Mouse (Mus musculus) heart, embryonic 11.5 days (tissue): ENCODE measurements around the gene Gad2. TPM values are rescaled to one million over a fixed set of nuclear protein-coding genes. Genes with fewer than 3 reads are reported as not detected.
A peak's percentile ranks its signal among the peaks of the same experiment; 100 is the strongest.
"Not testable (repeated sequence)": the region's sequence is repeated elsewhere in the genome, so short reads cannot be mapped to it uniquely, and the experiment has no call there.

ENCODE experiments used
- ATAC-seq: fragments of 200-750 bp; cut with Nextera tagmentation; replicated peaks from 2 replicates; pipeline ENCODE4 v1.8.0; 2017; ENCODE audit warnings: moderate library complexity; ENCODE audit not compliant: insufficient number of reproducible peaks, low FRiP score, low TSS enrichment
- H3K27ac ChIP-seq: fragments of 300-500 bp; sonication (generic); 2 replicates; pipeline ENCODE4 v1.5.1; 2014; ENCODE audit warnings: mild to moderate bottlenecking, low read depth, low read length
- H3K27me3 ChIP-seq: fragments of 300-500 bp; sonication (generic); 2 replicates; pipeline ENCODE4 v1.6.1; 2014; ENCODE audit warnings: mild to moderate bottlenecking, low read length, mixed read lengths; ENCODE audit not compliant: control insufficient read depth, insufficient read depth
- H3K36me3 ChIP-seq: fragments of 300-500 bp; sonication (generic); 2 replicates; pipeline ENCODE4 v1.6.1; 2014; ENCODE audit warnings: mild to moderate bottlenecking, low read length, moderate library complexity, mixed read lengths; ENCODE audit not compliant: control insufficient read depth, insufficient read depth
- H3K4me1 ChIP-seq: fragments of 300-500 bp; sonication (generic); 2 replicates; pipeline ENCODE4 v1.6.1; 2014; ENCODE audit warnings: low read length; ENCODE audit not compliant: control insufficient read depth, insufficient read depth
- H3K4me2 ChIP-seq: fragments of 300-500 bp; sonication (generic); 2 replicates; pipeline ENCODE4 v1.6.1; 2014; ENCODE audit warnings: mild to moderate bottlenecking, moderate library complexity
- H3K4me3 ChIP-seq: fragments of 300-500 bp; sonication (generic); 2 replicates; pipeline ENCODE4 v1.5.1; 2014; ENCODE audit warnings: low read depth, low read length
- H3K9ac ChIP-seq: fragments of 300-500 bp; sonication (generic); 2 replicates; pipeline ENCODE4 v1.6.1; 2014; ENCODE audit warnings: mild to moderate bottlenecking, low read depth, low read length, moderate library complexity
- H3K9me3 ChIP-seq: fragments of 300-500 bp; sonication (generic); replicated peaks from 2 replicates; pipeline ENCODE4 v1.6.1; 2016; ENCODE audit warnings: low read length; ENCODE audit not compliant: control insufficient read depth
- WGBS: fragments of 180-500 bp; shearing (Covaris S2); extraction: QIAGEN DNeasy Blood & Tissue Kit; methylation state at CpG from one replicate; pipeline ENCODE4 v1.1.7; 2014; ENCODE audit not compliant: insufficient replicate concordance; 5-methylcytosine and 5-hydroxymethylcytosine counted together
- polyA plus RNA-seq: library from polyadenylated mRNA; unstranded; fragments of >200 nt; fragmentation: Nextera tagmentation; extraction: Ambion mirVana; gene quantifications from 2 replicates; pipeline ENCODE4 v1.2.1, GENCODE M21; 2014

The Gad2 gene
- polyA plus RNA-seq = 0.03 and 0.07 TPM in 2 replicates

DNA sequence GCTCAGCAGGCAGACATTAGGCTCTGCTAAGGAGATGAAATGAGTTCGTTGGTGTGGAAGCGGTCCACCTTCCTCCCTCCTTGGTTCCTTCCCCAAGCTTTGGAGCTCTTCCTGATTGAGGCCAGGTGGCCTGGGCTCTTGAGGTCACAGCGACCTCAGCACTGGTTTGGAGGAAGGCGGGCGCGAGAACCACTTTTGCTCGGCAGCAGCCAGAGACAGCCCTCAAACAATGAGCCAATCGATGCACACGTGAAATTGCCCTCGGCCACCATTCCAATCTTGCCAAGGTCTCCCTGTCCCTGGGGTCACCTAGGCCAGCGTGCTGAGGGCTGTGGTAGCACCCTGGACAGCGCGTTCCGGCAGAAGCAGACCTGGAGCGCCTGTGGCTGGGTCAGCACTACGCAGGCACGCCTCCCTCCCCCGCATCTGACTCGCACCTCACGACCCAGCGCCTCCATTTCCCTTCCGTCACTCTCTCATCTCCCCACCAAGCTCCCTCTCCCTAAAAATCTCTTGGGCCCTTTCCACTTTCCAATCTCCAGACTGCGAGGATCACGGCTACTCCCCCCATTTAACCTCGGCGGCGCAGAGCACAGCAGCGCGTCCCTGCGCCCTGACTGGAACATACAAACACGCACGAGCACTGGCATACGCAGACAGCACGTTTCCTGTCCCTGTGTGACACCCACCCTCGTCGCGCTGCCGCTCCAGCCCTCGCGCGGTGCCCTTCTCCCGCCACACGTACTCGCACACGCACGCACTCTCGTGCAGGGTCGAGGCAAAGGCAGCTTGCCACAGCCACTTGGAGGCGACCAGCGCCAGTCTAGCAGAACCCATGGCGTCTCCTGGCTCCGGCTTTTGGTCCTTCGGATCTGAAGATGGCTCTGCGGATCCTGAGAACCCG is at the start of gene Gad2:
Gene Gad2, plus strand, starts transcription at position 378 of the 904 bp plus-strand sequence.
- WGBS = under 1% methylated on average over 55 of the region's 55 CpGs
- H3K4me3 ChIP-seq = peak within 1 kb of the TSS; percentile 31
- no peaks in the 10 kb centered on the region for H3K9me3 ChIP-seq
- H3K27me3 ChIP-seq = peaks cover 87% of the 10 kb centered on the region
- peak; percentile 71 for ATAC-seq
- no peak within 1 kb of the TSS for H3K9ac ChIP-seq
- no peak within 1 kb of the TSS for H3K27ac ChIP-seq
- H3K4me1 ChIP-seq = peaks cover 13% of the 10 kb centered on the region; the same call in 1 of the 2 replicates
- peak within 1 kb of the TSS; percentile 67 for H3K4me2 ChIP-seq
- no peaks in the 10 kb centered on the region for H3K36me3 ChIP-seq

DNA sequence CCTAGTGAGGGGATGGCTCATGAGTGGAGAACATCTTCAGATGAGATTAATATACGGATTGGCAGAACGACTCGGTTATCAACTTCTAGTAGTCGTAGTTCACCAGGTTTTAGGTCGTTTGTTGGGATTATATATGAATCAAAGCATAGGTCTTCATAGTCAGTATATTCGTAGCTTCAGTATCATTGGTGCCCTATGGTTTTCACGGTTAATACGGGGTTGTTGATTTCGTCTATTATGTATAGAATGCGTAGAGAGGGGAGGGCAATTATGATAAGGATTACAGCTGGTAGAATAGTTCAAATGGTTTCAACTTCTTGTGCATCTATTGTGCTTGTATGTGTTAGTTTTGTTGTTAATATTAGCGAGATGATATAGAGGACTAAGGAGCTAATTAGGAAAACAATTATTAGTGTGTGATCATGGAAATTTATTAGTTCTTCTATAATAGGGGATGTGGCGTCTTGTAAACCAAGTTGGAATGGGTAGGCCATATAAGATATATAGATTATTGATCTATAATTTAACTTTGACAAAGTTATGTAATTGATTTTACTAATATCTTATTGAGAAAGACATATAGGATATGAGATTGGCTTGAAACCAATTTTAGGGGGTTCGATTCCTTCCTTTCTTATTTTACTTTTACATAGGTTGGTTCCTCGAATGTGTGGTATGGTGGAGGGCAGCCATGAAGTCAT is 34.4 kb upstream of the Gad2 start:
- H3K4me1 ChIP-seq, H3K36me3 ChIP-seq, H3K4me2 ChIP-seq, H3K9ac ChIP-seq, H3K27ac ChIP-seq, H3K27me3 ChIP-seq, H3K9me3 ChIP-seq, H3K4me3 ChIP-seq: not testable (repeated sequence)
- peak; percentile 84 for ATAC-seq
- WGBS = 72% methylated on average over 14 of the region's 14 CpGs

DNA sequence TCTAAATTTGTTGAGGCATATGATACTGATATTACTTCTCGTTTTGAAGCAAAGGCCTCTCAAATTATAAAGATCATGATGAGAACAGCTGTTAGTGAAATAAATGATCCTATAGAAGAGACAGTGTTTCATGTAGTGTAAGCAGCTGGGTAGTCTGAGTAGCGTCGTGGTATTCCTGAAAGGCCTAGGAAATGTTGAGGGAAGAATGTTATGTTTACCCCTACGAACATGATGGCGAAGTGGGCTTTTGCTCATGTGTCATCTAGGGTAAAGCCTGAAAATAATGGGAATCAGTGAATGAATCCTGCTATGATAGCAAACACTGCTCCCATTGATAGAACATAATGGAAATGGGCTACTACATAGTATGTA is 33.8 kb upstream of the Gad2 start:
- not testable (repeated sequence) for H3K27ac ChIP-seq, H3K36me3 ChIP-seq, H3K4me1 ChIP-seq, H3K4me2 ChIP-seq, H3K4me3 ChIP-seq, H3K9ac ChIP-seq, H3K9me3 ChIP-seq, H3K27me3 ChIP-seq
- peak; percentile 52 for ATAC-seq
- 76% methylated on average over 5 of the region's 5 CpGs for WGBS

DNA sequence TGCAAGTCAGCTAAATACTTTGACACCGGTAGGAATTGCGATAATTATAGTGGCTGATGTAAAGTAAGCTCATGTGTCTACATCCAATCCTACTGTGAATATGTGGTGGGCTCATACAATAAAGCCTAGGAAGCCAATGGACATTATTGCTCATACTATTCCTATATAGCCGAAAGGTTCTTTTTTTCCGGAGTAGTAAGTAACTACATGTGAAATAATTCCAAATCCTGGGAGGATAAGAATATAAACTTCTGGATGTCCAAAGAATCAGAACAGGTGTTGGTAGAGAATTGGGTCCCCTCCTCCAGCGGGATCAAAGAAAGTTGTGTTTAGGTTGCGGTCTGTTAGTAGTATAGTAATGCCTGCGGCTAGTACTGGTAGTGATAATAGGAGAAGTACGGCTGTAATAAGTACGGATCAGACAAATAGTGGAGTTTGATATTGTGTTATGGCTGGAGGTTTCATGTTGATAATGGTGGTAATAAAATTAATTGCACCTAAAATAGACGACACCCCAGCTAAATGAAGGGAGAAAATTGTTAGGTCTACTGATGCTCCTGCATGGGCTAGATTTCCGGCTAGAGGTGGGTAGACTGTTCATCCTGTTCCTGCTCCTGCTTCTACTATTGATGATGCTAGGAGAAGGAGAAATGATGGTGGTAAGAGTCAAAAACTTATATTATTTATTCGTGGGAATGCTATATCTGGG is 33.2 kb upstream of the Gad2 start:
- H3K9me3 ChIP-seq, H3K4me1 ChIP-seq, H3K27ac ChIP-seq, H3K27me3 ChIP-seq, H3K36me3 ChIP-seq, H3K4me3 ChIP-seq, H3K4me2 ChIP-seq, H3K9ac ChIP-seq: not testable (repeated sequence)
- WGBS = 52% methylated on average over 12 of the region's 12 CpGs
- ATAC-seq = peak; percentile 94

DNA sequence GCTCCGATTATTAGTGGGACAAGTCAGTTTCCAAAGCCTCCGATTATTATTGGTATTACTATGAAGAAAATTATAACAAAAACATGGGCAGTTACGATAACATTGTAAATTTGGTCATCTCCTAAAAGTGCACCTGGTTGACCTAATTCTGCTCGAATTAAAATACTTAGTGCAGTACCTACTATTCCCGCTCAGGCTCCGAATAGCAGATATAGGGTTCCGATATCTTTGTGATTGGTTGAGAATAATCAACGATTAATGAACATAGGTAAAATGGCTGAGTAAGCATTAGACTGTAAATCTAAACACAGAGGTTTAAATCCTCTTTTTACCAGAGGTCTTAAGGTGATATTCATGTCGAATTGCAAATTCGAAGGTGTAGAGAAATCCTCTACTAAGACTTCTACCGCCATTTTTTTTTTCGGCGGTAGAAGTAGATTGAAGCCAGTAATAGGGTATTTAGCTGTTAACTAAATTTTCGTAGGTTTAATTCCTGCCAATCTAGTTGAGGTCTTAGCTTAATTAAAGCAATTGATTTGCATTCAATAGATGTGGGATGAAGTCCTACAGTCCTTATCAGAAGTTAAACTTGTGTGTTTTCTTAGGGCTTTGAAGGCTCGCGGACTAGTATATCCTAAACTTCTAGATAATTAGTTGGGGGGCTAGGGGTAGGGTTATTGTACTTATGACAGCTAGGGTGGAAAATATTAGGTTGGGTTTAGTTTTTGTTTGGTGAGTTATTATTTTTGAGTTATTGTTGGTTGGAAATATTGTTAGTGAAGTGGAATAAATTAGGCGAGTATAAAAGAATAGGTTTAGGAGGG is 32.4 kb upstream of the Gad2 start:
- 81% methylated on average over 16 of the region's 17 CpGs for WGBS
- not testable (repeated sequence) for H3K27me3 ChIP-seq, H3K4me1 ChIP-seq, H3K9me3 ChIP-seq, H3K4me3 ChIP-seq, H3K27ac ChIP-seq, H3K4me2 ChIP-seq, H3K9ac ChIP-seq, H3K36me3 ChIP-seq
- ATAC-seq = peak; percentile 91

DNA sequence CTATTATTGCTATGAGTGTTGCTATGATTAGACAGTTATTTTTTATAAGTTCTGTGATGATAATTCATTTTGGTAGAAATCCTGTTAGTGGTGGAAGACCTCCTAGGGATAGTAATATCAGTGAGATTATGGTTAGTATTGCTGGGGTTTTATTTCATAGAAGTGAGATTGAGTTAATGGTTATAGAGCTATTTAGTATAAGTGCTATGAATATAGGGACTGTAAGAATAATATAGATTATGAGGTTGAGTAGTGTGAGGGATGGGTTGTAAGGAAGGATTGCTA is 31.9 kb upstream of the Gad2 start:
- H3K27ac ChIP-seq = no peak overlapping the region
- H3K9ac ChIP-seq = no peak overlapping the region
- no peaks in the 10 kb centered on the region for H3K36me3 ChIP-seq
- no peaks in the 10 kb centered on the region for H3K27me3 ChIP-seq
- H3K4me2 ChIP-seq = no peak overlapping the region
- H3K4me3 ChIP-seq = no peak overlapping the region
- H3K9me3 ChIP-seq = no peaks in the 10 kb centered on the region
- no peak for ATAC-seq
- H3K4me1 ChIP-seq = no peaks in the 10 kb centered on the region

DNA sequence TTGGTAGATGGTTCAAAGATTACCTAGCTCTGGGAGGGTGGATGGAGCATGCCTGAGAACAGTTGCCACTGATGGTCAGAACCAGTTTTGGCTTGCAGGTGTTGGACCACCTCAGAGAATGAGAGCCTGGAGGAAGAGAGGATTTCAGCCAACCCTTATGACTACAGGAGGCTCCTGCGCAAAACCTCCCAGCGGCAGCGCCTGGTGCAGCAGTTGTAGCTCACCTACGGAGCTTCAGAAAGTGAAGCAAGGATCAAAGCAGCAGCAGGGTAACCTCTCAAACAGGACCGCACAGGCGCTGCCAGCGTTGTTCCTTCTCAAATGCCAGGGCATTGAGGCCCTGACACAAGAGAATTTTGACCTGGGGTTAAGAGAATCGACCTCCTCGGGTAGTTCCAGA is 4.1 kb upstream of the Gad2 start:
- WGBS = 4% methylated on average over 9 of the region's 9 CpGs

DNA sequence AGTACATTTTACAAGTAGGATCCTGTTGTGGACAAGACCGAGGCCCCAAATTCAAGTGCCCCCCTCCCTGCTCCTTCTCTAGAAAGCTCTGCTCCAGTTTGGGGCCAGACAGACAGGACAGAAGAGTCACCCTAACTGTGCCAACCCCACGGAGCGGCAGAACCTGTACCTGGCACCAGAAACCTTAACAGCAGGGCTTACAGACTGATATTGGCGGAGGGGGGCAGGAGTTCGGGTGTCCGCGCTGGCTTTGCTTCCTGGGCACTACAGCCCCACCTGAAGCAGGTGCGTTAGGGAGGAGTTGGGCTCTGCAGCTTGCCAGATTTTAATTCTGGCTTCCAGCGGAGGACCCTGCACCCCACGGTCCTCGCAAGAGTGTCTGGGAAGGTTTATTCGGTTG is 2.6 kb upstream of the Gad2 start:
- Histone ChIP-seq H3K27ac (no peak overlapping the region), H3K9me3 (no peaks in the 10 kb centered on the region), H3K27me3 (peaks cover 65% of the 10 kb centered on the region), H3K4me1 (peaks cover 13% of the 10 kb centered on the region; the same call in 1 of the 2 replicates), H3K36me3 (no peaks in the 10 kb centered on the region), H3K4me2 (no peak overlapping the region), H3K4me3 (no peak overlapping the region), H3K9ac (no peak overlapping the region)
- WGBS = 3% methylated on average over 12 of the region's 12 CpGs
- no peak for ATAC-seq

More for the DNA sequence above, 4.1 kb upstream of the Gad2 start:
- Histone ChIP-seq H3K4me1 (peaks cover 5% of the 10 kb centered on the region; the same call in 1 of the 2 replicates), H3K27ac (no peak overlapping the region), H3K36me3 (no peaks in the 10 kb centered on the region), H3K4me3 (no peak overlapping the region), H3K9me3 (no peaks in the 10 kb centered on the region), H3K4me2 (no peak overlapping the region), H3K27me3 (peaks cover 50% of the 10 kb centered on the region), H3K9ac (no peak overlapping the region)
- no peak for ATAC-seq
